Comparison of ENCODE assay signal across 16 mouse cellular contexts in the genomic region with DNA sequence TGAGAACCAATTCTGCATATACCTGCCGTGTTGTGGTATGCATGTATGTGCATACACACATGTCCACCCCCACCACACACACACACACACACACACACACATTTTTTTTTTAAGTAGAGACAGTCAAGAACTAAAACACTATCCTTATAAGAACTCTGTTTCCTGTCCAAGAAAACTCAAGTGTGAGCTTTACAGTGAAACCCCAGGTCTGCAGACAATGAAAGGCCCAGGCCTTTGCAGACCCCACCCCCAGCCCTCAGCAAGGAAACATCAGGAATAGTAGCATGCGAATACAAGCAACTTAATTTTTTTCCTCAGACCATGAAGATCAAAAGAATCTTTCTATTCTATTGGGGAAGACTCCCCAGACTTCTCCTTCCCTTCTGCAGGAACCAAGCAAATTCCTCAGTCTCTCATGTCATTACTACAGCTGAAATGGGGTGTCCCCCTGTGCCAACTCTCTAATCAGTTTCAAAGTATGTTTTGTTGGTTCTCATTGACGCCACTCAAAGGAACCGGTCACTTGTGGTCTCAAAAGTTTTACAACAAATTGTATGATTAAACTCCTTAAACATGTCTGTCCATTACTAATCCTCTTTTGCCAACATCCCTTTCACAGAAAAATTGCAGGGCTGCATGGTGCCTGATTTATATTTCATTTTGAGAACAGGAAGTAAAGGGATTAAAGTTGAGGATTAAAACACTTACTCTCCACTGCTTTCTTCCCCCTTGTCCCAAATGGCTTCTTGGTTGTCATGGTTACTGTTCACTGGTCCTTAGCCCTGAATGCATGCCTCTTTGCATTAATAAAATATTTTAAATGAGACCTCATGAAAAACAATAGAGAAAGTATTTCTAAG.
DNase-seq lines count a peak whose midpoint lies in the region; ATAC-seq and TF ChIP-seq lines count a peak whose summit lies in the region.
"Had no signal": no experiment of that assay in that cellular context is flagged by ENCODE, and none has a peak within 500 bp of the region (broad histone marks: within the 10 kb centered on the region; RNA-seq: fewer than 3 reads in every experiment).

No protein-coding gene starts in this region.

- H3K9ac ChIP-seq in forebrain, embryonic 12.5 days: no peak overlapping the region
- no peak overlapping the region for H3K9ac ChIP-seq in forebrain, embryonic 16.5 days (replicated peaks; ENCODE audit: low read depth, low read length)
- no peak overlapping the region for H3K9ac ChIP-seq in kidney, postnatal 0 days (ENCODE audit: low read depth, low read length)
- H3K9ac ChIP-seq: heart, embryonic 13.5 days; limb, embryonic 15.5 days; liver, postnatal 0 days; stomach, embryonic 15.5 days had no signal

- H3K27me3 ChIP-seq in forebrain, embryonic 12.5 days: peaks cover 45% of the 10 kb centered on the region
- H3K27me3 ChIP-seq in forebrain, embryonic 16.5 days (replicated peaks; ENCODE audit: control insufficient read depth, insufficient read depth, low read length): peaks cover 4% of the 10 kb centered on the region; the same call in 1 of the 2 replicates
- H3K27me3 ChIP-seq in kidney, postnatal 0 days (ENCODE audit: insufficient read depth, low read length): no peaks in the 10 kb centered on the region
- no peaks in the 10 kb centered on the region for H3K27me3 ChIP-seq in limb, embryonic 10.5 days (ENCODE audit: low read depth, poor library complexity, severe bottlenecking)
- H3K27me3 ChIP-seq: heart, embryonic 13.5 days; limb, embryonic 15.5 days; stomach, embryonic 15.5 days had no signal

- peak; percentile 39; the same call in 1 of the 2 replicates for ATAC-seq in forebrain, embryonic 12.5 days (ENCODE audit: low FRiP score)
- no peak for ATAC-seq in forebrain, embryonic 16.5 days
- no peak for ATAC-seq in kidney, postnatal 0 days (replicated peaks; ENCODE audit: low FRiP score, low read depth)
- ATAC-seq: inflammation-experienced regulatory T-cells, adult 6 months; liver, postnatal 0 days had no signal

- WGBS in forebrain, embryonic 12.5 days: 14% methylated on average over 4 of the region's 4 CpGs
- 21% methylated on average over 4 of the region's 4 CpGs for WGBS in forebrain, embryonic 16.5 days
- WGBS in kidney, postnatal 0 days: 72% methylated on average over 4 of the region's 4 CpGs
- 78% methylated on average over 4 of the region's 4 CpGs for WGBS in limb, embryonic 10.5 days

- H3K4me2 ChIP-seq in forebrain, embryonic 12.5 days: no peak overlapping the region
- H3K4me2 ChIP-seq in forebrain, embryonic 16.5 days (ENCODE audit: low read length): no peak overlapping the region
- no peak overlapping the region for H3K4me2 ChIP-seq in kidney, postnatal 0 days (ENCODE audit: low read length)
- H3K4me2 ChIP-seq: limb, embryonic 15.5 days; stomach, embryonic 15.5 days had no signal

- no peak overlapping the region for H3K4me3 ChIP-seq in forebrain, embryonic 12.5 days (replicated peaks)
- H3K4me3 ChIP-seq in forebrain, embryonic 16.5 days (replicated peaks; ENCODE audit: low read length): no peak overlapping the region
- no peak overlapping the region for H3K4me3 ChIP-seq in kidney, postnatal 0 days (replicated peaks; ENCODE audit: low read depth, low read length)
- no peak overlapping the region for H3K4me3 ChIP-seq in limb, embryonic 10.5 days
- H3K4me3 ChIP-seq: heart, embryonic 13.5 days; limb, embryonic 15.5 days; stomach, embryonic 15.5 days had no signal

- TF ChIP-seq CTCF in kidney, postnatal 0 days (IDR thresholded peaks at IDR 0.05; ENCODE audit: low read depth): no peak

- H3K36me3 ChIP-seq in forebrain, embryonic 12.5 days (replicated peaks): no peaks in the 10 kb centered on the region
- no peaks in the 10 kb centered on the region for H3K36me3 ChIP-seq in forebrain, embryonic 16.5 days (ENCODE audit: control insufficient read depth, insufficient read depth)
- no peaks in the 10 kb centered on the region for H3K36me3 ChIP-seq in kidney, postnatal 0 days (ENCODE audit: insufficient read depth, low read length)
- H3K36me3 ChIP-seq in limb, embryonic 10.5 days: no peaks in the 10 kb centered on the region
- H3K36me3 ChIP-seq: heart, embryonic 13.5 days; limb, embryonic 15.5 days; stomach, embryonic 15.5 days had no signal

- H3K27ac ChIP-seq in forebrain, embryonic 12.5 days: no peak overlapping the region
- no peak overlapping the region for H3K27ac ChIP-seq in forebrain, embryonic 16.5 days (ENCODE audit: low read length)
- no peak overlapping the region for H3K27ac ChIP-seq in kidney, postnatal 0 days
- H3K27ac ChIP-seq in limb, embryonic 10.5 days: peak overlapping the region; percentile 61; the same call in 1 of the 2 replicates
- H3K27ac ChIP-seq: limb, embryonic 15.5 days; stomach, embryonic 15.5 days had no signal

- peak; percentile 52 for DNase-seq in kidney, postnatal 0 days (ENCODE audit: low spot score)
- no peak for DNase-seq in kidney, adult 11 months
- DNase-seq in limb, embryonic 10.5 days (ENCODE audit: low spot score): no peak
- no peak for DNase-seq in lung, postnatal 25 days (ENCODE audit: low spot score)
- no peak for DNase-seq in urinary bladder, postnatal 25 days (ENCODE audit: low spot score)
- DNase-seq: cerebellum, adult 11-12 months; cerebellum, postnatal 36 days; gastrocnemius, postnatal 36 days; liver, postnatal 0 days; lung, postnatal 36 days had no signal

- no peaks in the 10 kb centered on the region for H3K9me3 ChIP-seq in forebrain, embryonic 12.5 days
- H3K9me3 ChIP-seq in forebrain, embryonic 16.5 days (ENCODE audit: control insufficient read depth, low read length): no peaks in the 10 kb centered on the region
- H3K9me3 ChIP-seq in kidney, postnatal 0 days (replicated peaks; ENCODE audit: low read length): no peaks in the 10 kb centered on the region
- no peaks in the 10 kb centered on the region for H3K9me3 ChIP-seq in limb, embryonic 10.5 days (replicated peaks)
- H3K9me3 ChIP-seq: heart, embryonic 13.5 days; limb, embryonic 15.5 days; stomach, embryonic 15.5 days had no signal

- H3K4me1 ChIP-seq in forebrain, embryonic 12.5 days: peaks cover 31% of the 10 kb centered on the region
- H3K4me1 ChIP-seq in forebrain, embryonic 16.5 days (replicated peaks; ENCODE audit: control insufficient read depth, insufficient read depth, low read length): peaks cover 10% of the 10 kb centered on the region
- H3K4me1 ChIP-seq in kidney, postnatal 0 days (replicated peaks; ENCODE audit: insufficient read depth, low read length): peaks cover 5% of the 10 kb centered on the region; the same call in 1 of the 2 replicates
- peaks cover 34% of the 10 kb centered on the region for H3K4me1 ChIP-seq in limb, embryonic 10.5 days
- H3K4me1 ChIP-seq: stomach, embryonic 15.5 days had no signal
